In genomic region chr12:113220447-113220846, GRCm38 (mm10) we compare ENCODE assay signal across 9 mouse cellular contexts. TPM values are rescaled to one million over a fixed set of nuclear protein-coding genes. Genes with fewer than 3 reads are reported as not detected.
A peak's percentile ranks its signal among the peaks of the same experiment; 100 is the strongest.
DNase-seq lines count a peak whose midpoint lies in the region; ATAC-seq and TF ChIP-seq lines count a peak whose summit lies in the region.
"Had no signal": no experiment of that assay in that cellular context is flagged by ENCODE, and none has a peak within 500 bp of the region (broad histone marks: within the 10 kb centered on the region; RNA-seq: fewer than 3 reads in every experiment).

No protein-coding gene starts in this region.

- no peaks in the 10 kb centered on the region for H3K9me3 ChIP-seq in CH12.LX (replicated peaks; ENCODE audit: low read length)
- no peaks in the 10 kb centered on the region for H3K9me3 ChIP-seq in forebrain, embryonic 12.5 days
- H3K9me3 ChIP-seq in lung, embryonic 15.5 days: no peaks in the 10 kb centered on the region
- H3K9me3 ChIP-seq: heart, embryonic 15.5 days had no signal

- in situ Hi-C loops in CH12.LX (cut with MboI; ENCODE audit: low pct_ligation_motif_present, low pct_unique_long_range_greater_than_20kb, low sequenced_read_pairs): loop anchor here (5.0 to 25.0 kb wide), 4 partner anchors 37 to 1952 kb away; no protein-coding TSS in a partner anchor

- TF ChIP-seq POLR2A in CH12.LX (IDR thresholded peaks at IDR 0.05; ENCODE audit: low read depth, low read length): no peak; the same call in 1 of the 2 replicates

- dilution Hi-C loops in CH12.LX (cut with MboI; ENCODE audit: extremely low pct_ligation_motif_present, extremely low pct_unique_long_range_greater_than_20kb, low sequenced_read_pairs): no loop called here

- DNase-seq in CH12.LX (ENCODE audit: extremely low read depth): peak; percentile 96
- peak; percentile 75 for DNase-seq in adrenal gland, postnatal 14 days
- peak; percentile 41 to 74 for DNase-seq in layer of hippocampus, adult 18-20 months (ENCODE audit: low spot score in 2 of 2)
- peak; percentile 40 for DNase-seq in ovary, postnatal 36 days (ENCODE audit: low spot score)
- peak; percentile 85 for DNase-seq in thymus, postnatal 14 days

- no peaks in the 10 kb centered on the region for H3K36me3 ChIP-seq in CH12.LX (replicated peaks in 1 of 2; ENCODE audit: control insufficient read depth in 1 of 2, insufficient read depth in 1 of 2, low read length in 1 of 2)
- no peaks in the 10 kb centered on the region for H3K36me3 ChIP-seq in forebrain, embryonic 12.5 days (replicated peaks)
- H3K36me3 ChIP-seq in lung, embryonic 15.5 days: no peaks in the 10 kb centered on the region
- H3K36me3 ChIP-seq: heart, embryonic 15.5 days had no signal

- H3K27ac ChIP-seq in CH12.LX (ENCODE audit: insufficient read depth, low read depth): 0 out of 2 replicates have a peak overlapping the region, but pooled peaks have one; percentile 19
- H3K27ac ChIP-seq in forebrain, embryonic 12.5 days: no peak overlapping the region
- H3K27ac ChIP-seq in lung, embryonic 15.5 days: no peak overlapping the region
- H3K27ac ChIP-seq: heart, embryonic 15.5 days had no signal

- WGBS in forebrain, embryonic 12.5 days: 52% methylated on average over 4 of the region's 4 CpGs
- 33% methylated on average over 4 of the region's 4 CpGs for WGBS in lung, embryonic 15.5 days

- 0 out of 2 replicates have a peak overlapping the region, but pooled peaks have one; percentile 11 for H3K4me2 ChIP-seq in CH12.LX (ENCODE audit: insufficient read depth, low read depth, poor library complexity, severe bottlenecking)
- H3K4me2 ChIP-seq in forebrain, embryonic 12.5 days: no peak overlapping the region
- H3K4me2 ChIP-seq in lung, embryonic 15.5 days: no peak overlapping the region
- H3K4me2 ChIP-seq: heart, embryonic 15.5 days had no signal

- TF ChIP-seq RAD21 in CH12.LX (IDR thresholded peaks at IDR 0.05; ENCODE audit: low read depth, low read length): no peak; the same call in none of the 2 replicates

- peaks cover 24 to 45% of the 10 kb centered on the region in 2 experiments for H3K4me1 ChIP-seq in CH12.LX (ENCODE audit: control insufficient read depth in 1 of 2, insufficient read depth in 2 of 2)
- no peaks in the 10 kb centered on the region for H3K4me1 ChIP-seq in forebrain, embryonic 12.5 days
- H3K4me1 ChIP-seq in lung, embryonic 15.5 days: no peaks in the 10 kb centered on the region
- H3K4me1 ChIP-seq: heart, embryonic 15.5 days had no signal

- H3K27me3 ChIP-seq in CH12.LX (replicated peaks): peaks cover 4% of the 10 kb centered on the region
- 0 out of 2 replicates have a peak, but pooled peaks cover 2% of the 10 kb centered on the region for H3K27me3 ChIP-seq in forebrain, embryonic 12.5 days
- no peaks in the 10 kb centered on the region for H3K27me3 ChIP-seq in lung, embryonic 15.5 days
- H3K27me3 ChIP-seq: heart, embryonic 15.5 days had no signal

- TF ChIP-seq EP300 in CH12.LX (IDR thresholded peaks at IDR 0.05; ENCODE audit: low read length): no peak

- peak; percentile 83 to 99 for TF ChIP-seq CTCF in CH12.LX (conservative IDR thresholded peaks at IDR 0.05 in 1 of 2, IDR thresholded peaks at IDR 0.05 in 1 of 2; ENCODE audit: low read depth in 2 of 2, low read length in 2 of 2)

- H3K9ac ChIP-seq in CH12.LX (ENCODE audit: insufficient read depth, low read depth): no peak overlapping the region
- no peak overlapping the region for H3K9ac ChIP-seq in forebrain, embryonic 12.5 days
- no peak overlapping the region for H3K9ac ChIP-seq in lung, embryonic 15.5 days
- H3K9ac ChIP-seq: heart, embryonic 15.5 days had no signal

- peak; percentile 31; the same call in 1 of the 2 replicates for ATAC-seq in forebrain, embryonic 12.5 days (ENCODE audit: low FRiP score)
- peak; percentile 43 to 45 for ATAC-seq in hematopoietic stem cell, adult 5-6 weeks (replicated peaks in 1 of 2; ENCODE audit: insufficient read depth in 1 of 2, low FRiP score in 2 of 2, low TSS enrichment in 1 of 2, low read depth in 1 of 2, poor library complexity in 2 of 2, severe bottlenecking in 2 of 2)
- peak; percentile 25; the same call in 1 of the 2 replicates for ATAC-seq in lung, embryonic 15.5 days (ENCODE audit: borderline replicate concordance, extremely low read depth, low FRiP score, low TSS enrichment)

- peak overlapping the region in 1 of 3 experiments; percentile 10 for H3K4me3 ChIP-seq in CH12.LX (replicated peaks in 1 of 3; ENCODE audit: low read depth in 2 of 3, low read length in 2 of 3, poor library complexity in 1 of 3)
- no peak overlapping the region for H3K4me3 ChIP-seq in forebrain, embryonic 12.5 days (replicated peaks)
- no peak overlapping the region for H3K4me3 ChIP-seq in lung, embryonic 15.5 days
- H3K4me3 ChIP-seq: heart, embryonic 15.5 days had no signal

- H3K79me2 ChIP-seq in CH12.LX (replicated peaks; ENCODE audit: control insufficient read depth, extremely low read depth, insufficient read depth, poor library complexity, severe bottlenecking): no peaks in the 10 kb centered on the region

TF ChIP-seq in CH12.LX, 34 proteins besides CTCF, POLR2A, EP300 and RAD21:
- TF ChIP-seq KAT2A (IDR thresholded peaks at IDR 0.05; ENCODE audit: insufficient replicate concordance, low read length) (no peak), MYC (IDR thresholded peaks at IDR 0.05; ENCODE audit: low read depth, low read length) (peak; percentile 47; the same call in 1 of the 2 replicates), ZC3H11A (IDR thresholded peaks at IDR 0.05; ENCODE audit: low read depth, low read length) (peak; percentile 67), MAFK (IDR thresholded peaks at IDR 0.05; ENCODE audit: insufficient replicate concordance, low read length) (no peak), POLR2AphosphoS2 (IDR thresholded peaks at IDR 0.05; ENCODE audit: low read depth, low read length) (no peak), MXI1 (IDR thresholded peaks at IDR 0.05; ENCODE audit: low read depth, low read length) (peak; percentile 33; the same call in 1 of the 2 replicates), JUND (conservative IDR thresholded peaks at IDR 0.05; ENCODE audit: low read depth, low read length) (0 out of 2 replicates have a peak, but pooled peaks have one; percentile 17), TCF12 (IDR thresholded peaks at IDR 0.05; ENCODE audit: low read depth, low read length) (no peak), MAZ (IDR thresholded peaks at IDR 0.05; ENCODE audit: low read depth, low read length) (peak; percentile 48; the same call in 1 of the 2 replicates), MAX (IDR thresholded peaks at IDR 0.05; ENCODE audit: low read length) (peak; percentile 35; the same call in 1 of the 2 replicates), NELFE (IDR thresholded peaks at IDR 0.05; ENCODE audit: low read depth, low read length) (peak; percentile 71; the same call in 1 of the 2 replicates), SMC3 (IDR thresholded peaks at IDR 0.05; ENCODE audit: low read depth, low read length) (peak; percentile 88), IRF4 (IDR thresholded peaks at IDR 0.05; ENCODE audit: low read depth, low read length) (peak; percentile 49; the same call in 1 of the 2 replicates), SIN3A (IDR thresholded peaks at IDR 0.05; ENCODE audit: low read length) (peak; percentile 31), NRF1 (IDR thresholded peaks at IDR 0.05; ENCODE audit: low read depth, low read length) (peak; percentile 59), MEF2A (IDR thresholded peaks at IDR 0.05; ENCODE audit: borderline replicate concordance, low read depth, low read length) (peak; percentile 38; the same call in 1 of the 2 replicates)
TF ChIP-seq in CH12.LX: peak in this region for 12.

RNA-seq across cellular contexts. Expression of gene Tmem121, which starts 34.7 kb away (rescaled TPM):
- total RNA-seq in CH12.LX (2012; rRNA removed): not detected in 2 replicates
- not detected in 2 replicates for total RNA-seq in CH12.LX (2014; rRNA removed)
- not detected in 2 replicates for polyA plus RNA-seq in CH12.LX (2012; ENCODE audit: insufficient read length, low read depth)
- 3.4 and 4.7 TPM in 2 replicates for total RNA-seq in adrenal gland, postnatal 14 days (2021)
- polyA plus RNA-seq in forebrain, embryonic 12.5 days (2016; fragmentation: Nextera tagmentation; extraction: Ambion mirVana): 21.6 and 21.9 TPM in 2 replicates
- total RNA-seq in hematopoietic stem cell, adult 5-6 weeks (2017): 2.3 and 2.4 TPM in 2 replicates
- total RNA-seq in layer of hippocampus, adult 18-20 months (2021): 10 to 100 TPM; 19.4 to 25.4 TPM
- 8.2 and 9.0 TPM in 2 replicates for polyA plus RNA-seq in lung, embryonic 15.5 days (2015; fragmentation: Nextera tagmentation; extraction: Ambion mirVana)

Comparison
In these comparisons a context has a peak if more than half of its experiments do, and no peak if none do; other contexts are left out.
1. DNase-seq: peak in every context shown above with its lines; median percentile 96 in CH12.LX; 85 in thymus, postnatal 14 days; 75 in adrenal gland, postnatal 14 days; 58 in layer of hippocampus, adult 18-20 months; 40 in ovary, postnatal 36 days.